Mouse (Mus musculus): Measurements from ENCODE around the gene Klra17. TPM values are rescaled to one million over a fixed set of nuclear protein-coding genes. Genes with fewer than 3 reads are reported as not detected.
"Not testable (repeated sequence)": the region's sequence is repeated elsewhere in the genome, so short reads cannot be mapped to it uniquely, and the experiment has no call there.

The Klra17 gene
- total RNA-seq (2021): under 1 TPM in 1 of 2 experiments, not detected in 1; 0.23 TPM
- long read RNA-seq, experiment 1: 0 reads
- long read RNA-seq, experiment 2: 0 reads

DNA sequence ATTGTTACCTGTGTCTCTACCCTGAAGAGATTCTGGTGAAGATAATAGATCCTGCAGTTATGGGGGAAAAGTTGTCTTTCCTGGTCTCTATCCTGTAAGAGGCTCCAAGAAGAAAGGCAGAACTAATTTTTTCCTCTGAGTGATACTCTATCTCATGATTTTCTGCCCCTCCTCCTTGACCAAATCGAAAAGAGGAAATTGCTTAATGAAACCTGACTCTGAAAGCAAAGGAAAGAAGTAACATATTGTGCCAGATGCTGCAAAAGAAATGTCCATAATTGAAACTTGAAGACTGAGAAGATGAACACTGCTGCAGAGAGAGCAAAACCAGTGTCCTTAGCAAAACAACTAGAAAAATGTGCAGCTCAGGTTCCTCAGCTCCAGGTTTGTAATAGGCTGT, at the start of gene Klra17:
Gene Klra17 (minus strand): TSS at position 124 of the 400 bp plus-strand sequence.
- no peak for DNase-seq

DNA sequence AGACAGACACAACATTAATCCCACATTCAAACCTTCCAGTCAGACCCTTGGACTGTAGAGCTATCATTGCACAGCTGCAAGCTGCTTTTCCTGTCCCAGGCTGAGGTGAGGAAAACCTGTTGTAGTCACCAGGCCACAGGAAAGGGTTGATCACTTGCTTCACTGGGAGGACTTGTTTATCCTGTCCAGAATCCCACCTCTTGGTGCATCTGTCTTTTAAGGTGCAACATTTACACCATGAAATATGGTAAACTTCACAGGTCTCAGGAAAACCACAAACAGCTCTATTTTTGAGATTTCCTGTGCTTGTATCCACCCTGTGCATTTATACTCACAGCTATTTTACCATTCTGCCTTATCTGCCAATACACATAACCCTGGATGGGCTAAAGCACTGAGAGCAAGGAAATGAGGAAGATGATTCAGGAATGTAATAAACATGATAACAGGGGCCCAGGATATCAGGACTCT, 41.0 kb upstream of the Klra17 start, which contains the start of gene Klra5:
Gene Klra5 (minus strand): TSS at position 175 of the 471 bp plus-strand sequence.
- not testable (repeated sequence) for DNase-seq

DNA sequence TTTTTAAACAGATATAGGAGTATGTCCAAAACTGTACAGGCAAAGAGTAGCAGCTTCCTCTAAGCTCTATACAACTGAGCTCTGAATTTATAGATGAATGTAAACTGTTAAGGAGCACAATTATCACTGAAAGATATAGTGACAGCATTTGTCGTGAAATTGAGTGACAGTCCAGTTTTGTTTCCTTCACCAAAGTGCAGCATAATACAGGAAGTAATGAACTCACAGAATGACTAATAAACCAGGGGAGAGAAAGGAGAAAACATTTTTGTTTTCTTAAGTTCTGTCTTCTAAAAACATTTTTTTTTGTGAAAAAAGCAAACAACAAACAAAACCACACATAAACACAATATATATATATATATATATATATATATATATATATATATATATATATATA, 40.5 kb upstream of the Klra17 start:
- DNase-seq: no peak

DNA sequence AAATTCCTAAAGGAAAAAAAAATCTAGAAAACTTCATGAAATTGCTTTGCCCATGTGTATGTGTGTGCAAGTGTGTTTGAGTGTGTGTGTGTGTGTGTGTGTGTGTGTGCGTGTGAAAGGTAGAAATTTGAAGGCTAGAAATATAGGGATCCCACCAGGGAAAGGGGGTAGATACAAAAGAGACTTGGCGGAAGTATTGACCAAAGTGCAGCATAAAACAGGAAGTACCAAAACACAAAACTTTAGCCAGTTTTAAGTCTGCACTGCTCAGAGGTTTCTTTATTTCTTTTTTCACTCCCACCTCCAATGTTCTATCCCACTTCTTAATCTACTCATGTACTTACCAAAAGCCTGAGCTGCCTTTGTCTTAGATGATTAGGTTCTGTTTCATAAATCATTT, 6.1 kb upstream of the Klra17 start:
- DNase-seq: no peak

DNA sequence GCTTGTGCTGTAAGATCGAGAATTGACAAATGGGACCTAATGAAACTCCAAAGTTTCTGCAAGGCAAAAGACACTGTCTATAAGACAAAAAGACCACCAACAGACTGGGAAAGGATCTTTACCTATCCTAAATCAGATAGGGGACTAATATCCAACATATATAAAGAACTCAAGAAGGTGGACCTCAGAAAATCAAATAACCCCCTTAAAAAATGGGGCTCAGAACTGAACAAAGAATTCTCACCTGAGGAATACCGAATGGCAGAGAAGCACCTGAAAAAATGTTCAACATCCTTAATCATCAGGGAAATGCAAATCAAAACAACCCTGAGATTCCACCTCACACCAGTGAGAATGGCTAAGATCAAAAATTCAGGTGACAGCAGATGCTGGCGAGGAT, 14.1 kb downstream of the Klra17 start, which contains the start of gene Gm17631:
Gene Gm17631 (plus strand): TSS at position 301 of the 400 bp plus-strand sequence.
- not testable (repeated sequence) for DNase-seq

DNA sequence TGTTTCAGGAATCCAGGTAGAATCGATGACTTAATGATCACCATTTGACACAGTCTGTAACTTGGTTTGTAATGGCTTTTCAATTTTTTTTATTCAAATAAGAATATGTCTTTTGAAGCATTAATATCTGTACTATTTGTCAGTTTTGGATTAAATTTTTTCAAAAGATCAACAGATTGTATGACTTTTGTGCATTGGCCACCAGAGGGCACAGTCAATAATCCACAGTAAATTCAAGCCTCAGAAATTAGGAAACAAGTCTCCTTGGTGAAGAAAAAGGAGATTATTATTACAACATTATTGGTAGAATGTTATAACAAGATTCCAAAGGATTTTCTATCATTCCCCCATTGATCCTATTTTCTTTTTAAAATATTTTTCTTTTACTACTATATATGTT, 50.9 kb downstream of the Klra17 start:
- no peak for DNase-seq

DNA sequence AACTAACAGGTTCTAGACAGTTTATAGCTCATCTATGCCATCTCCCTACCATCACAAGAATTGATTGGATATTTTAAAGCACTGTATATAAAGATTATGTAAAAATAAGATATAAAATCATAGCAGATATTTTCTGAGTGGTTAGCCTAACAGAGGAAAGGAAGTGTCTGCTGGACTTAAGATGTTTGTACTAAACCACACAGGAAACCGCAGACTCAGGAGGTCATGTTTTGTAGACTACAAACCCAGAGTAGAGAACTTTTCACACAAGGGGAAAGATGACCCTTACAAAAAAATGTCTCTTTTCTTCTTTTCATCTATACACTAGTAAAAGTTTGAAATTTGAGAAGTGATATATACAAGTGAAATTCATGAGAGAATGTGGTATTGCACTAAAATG, 52.5 kb downstream of the Klra17 start:
- DNase-seq: no peak

DNA sequence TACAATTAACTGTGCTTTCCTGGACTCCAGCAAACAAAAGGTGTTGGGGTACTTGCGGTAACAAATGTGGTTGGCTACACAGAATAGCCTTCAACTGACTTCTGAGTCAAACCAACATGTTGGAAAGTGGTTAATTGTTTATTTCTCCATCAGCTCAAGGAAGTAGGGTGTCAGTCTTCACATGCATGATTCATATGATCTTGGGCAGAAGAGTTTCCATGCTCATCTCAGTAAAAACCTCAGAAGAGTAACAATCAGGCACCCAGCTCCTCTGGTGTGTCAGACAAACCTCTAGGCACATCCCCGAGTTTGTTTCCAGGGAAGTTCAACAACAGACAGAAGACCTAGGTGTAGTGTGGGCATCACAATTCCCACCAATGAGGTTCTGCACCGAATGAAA, 58.7 kb downstream of the Klra17 start:
- no peak for DNase-seq

DNA sequence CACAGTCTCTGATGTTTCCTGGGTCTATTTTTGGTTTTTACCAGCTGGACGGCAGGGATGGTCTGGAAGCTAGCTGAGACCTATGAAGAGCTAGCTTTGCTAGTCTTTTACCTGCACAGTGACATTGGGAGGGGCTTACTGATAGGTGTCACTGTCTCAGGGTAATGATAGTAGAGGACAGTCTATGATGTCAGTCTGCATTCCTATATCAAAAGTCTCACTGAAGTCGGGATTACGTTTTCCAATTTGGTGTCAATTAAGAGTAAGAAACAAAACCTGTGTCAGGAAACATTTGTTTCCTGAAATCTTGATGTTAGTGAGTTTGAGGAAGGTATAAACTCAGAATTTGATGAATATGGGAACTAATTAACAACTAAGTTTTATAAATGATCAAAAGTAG, 92.3 kb downstream of the Klra17 start, which contains the start of gene Gm156:
Gene Gm156 (minus strand): TSS at position 101 of the 400 bp plus-strand sequence.
- not testable (repeated sequence) for DNase-seq

Other genes with a start within 250 kb of the Klra17 start
- gene Klrc3, start 233.3 kb downstream of the Klra17 start, total RNA-seq (2021): not detected
- gene Klrc2, start 216.0 kb downstream of the Klra17 start, total RNA-seq (2021): not detected
- not detected for gene Klrc1, start 197.7 kb downstream of the Klra17 start, total RNA-seq (2021)
- not detected for gene Klri1, start 159.5 kb downstream of the Klra17 start, total RNA-seq (2021)
- not detected for gene Klri2, start 136.2 kb downstream of the Klra17 start, total RNA-seq (2021)
- gene Gm156, start 92.4 kb downstream of the Klra17 start, total RNA-seq (2021): not detected
- gene Gm17631, start 14.0 kb downstream of the Klra17 start, total RNA-seq (2021): not detected
- not detected for gene Klra5, start 41.0 kb upstream of the Klra17 start, total RNA-seq (2021)
- not detected for gene Klra6, start 150.3 kb upstream of the Klra17 start, total RNA-seq (2021)
- not detected for gene Klra4, start 190.6 kb upstream of the Klra17 start, total RNA-seq (2021)